Mouse (Mus musculus): ENCODE measurements around the gene Lrrc51.

DNA sequence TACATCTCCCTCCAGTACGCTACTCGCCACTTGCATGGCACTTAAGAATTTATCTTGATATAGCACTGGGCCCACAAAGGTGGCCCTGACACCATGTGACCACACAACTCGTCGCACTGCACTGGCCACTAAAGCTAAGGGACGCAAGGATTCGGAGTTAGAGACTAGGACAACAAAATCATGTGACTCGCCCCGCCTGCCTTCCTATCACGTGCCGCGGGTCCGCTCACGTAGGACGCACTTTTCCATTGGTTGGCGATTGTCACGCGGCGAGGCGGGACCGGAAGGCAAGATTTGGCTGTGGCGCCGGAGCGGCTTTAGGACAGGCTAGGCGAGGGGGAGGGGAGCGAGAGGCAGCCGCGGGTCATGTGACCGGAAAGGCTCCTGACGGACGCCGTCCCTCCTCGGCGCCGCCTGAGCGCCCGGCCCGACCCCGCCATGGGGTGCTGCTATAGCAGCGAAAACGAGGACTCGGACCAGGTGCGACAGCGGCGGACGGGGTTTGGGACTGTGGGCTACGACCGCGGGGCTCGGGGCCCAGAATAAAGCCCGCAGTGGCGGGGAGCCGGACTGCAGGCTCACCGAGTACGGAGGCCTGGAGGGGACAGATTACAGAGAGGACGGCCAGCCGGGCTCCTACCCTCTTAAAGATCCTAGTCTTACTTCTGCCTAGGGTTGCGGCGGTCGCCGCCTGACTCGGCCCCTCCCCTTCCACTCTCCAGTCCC is 28.0 kb downstream of the Lrrc51 start, which contains the start of gene Lamtor1:
- TF ChIP-seq CTCF (IDR thresholded peaks at IDR 0.05; ENCODE audit: low read depth) (no peak), EP300 (IDR thresholded peaks at IDR 0.05; ENCODE audit: low read depth) (peak; percentile 93; the same call in 1 of the 2 replicates)

Measured in heart, postnatal 0 days (tissue).